Mouse (Mus musculus) cerebellum, adult 9-11 months (tissue): Measurements from ENCODE around the gene Bcas3.

Experiments used
- DNase-seq: peaks from one replicate; pipeline ENCODE4 v3.0.0; 2022

The Bcas3 gene

DNA sequence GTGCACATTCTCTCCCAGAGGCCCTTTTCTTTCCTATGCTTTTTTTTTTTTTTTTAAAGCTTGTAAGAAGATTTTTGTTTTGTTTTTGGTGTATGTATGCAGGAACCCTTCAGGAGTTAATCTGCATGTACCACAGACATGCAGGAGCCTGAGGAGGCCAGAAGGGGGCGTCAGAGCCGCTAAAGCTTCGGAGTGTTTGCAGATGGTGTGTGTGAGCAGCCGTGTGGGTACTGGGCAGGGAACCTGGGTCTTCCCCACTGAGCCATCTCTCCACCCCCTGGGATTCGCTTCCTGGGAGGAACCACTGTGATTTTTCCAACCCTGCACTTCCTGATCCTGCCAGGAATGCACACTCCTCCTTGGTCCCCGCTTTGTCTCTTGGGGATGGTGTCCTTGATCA, 497.8 kb downstream of the Bcas3 start:
- no peak for DNase-seq

DNA sequence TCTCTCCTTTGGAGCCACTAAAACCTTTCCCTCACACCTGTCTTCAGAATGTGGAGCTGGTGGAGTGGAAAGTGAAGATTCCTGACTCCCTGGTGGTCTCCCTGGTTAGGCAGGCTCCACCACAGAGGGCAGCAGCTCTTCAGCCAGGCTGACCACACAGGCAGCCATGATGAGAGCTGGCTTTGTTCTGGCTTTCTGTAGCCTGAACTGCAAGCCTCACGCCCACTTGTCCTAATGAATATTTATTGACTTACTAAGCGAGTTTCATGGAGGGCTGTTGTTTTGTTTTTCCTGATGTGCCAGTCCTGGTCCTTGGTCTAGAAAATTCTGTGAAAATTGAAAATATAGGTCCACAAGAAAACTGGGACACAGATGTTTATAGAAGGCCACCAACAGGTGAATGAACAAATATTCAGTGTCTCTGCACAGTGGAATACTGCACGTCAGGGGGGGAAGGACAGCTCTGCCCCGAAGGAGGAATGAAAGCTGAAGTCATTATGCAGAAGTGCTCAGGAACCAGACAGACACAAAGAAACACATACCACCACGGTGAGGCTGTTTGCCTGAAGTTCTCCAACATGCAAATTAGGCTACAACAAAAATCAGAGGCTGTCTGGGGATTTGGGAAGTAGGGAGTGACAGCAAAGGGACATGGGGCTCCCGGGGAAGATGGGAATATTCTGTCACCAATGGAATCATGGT, 505.2 kb downstream of the Bcas3 start:
- no peak for DNase-seq

GRCm38 (mm10) chr11:85864363-85864762, 511.4 kb downstream of the Bcas3 start:
- DNase-seq = no peak
